Mouse (Mus musculus) hindbrain, embryonic 16.5 days (tissue): Measurements from ENCODE around the gene Pabpn1. TPM values are rescaled to one million over a fixed set of nuclear protein-coding genes. Genes with fewer than 3 reads are reported as not detected.

ENCODE experiments used
- polyA plus RNA-seq: library from polyadenylated mRNA; unstranded; fragments of >200 nt; fragmentation: Nextera tagmentation; extraction: Ambion mirVana; gene quantifications from 2 replicates; pipeline ENCODE4 v1.2.1, GENCODE M21; 2015

Gene Pabpn1
- polyA plus RNA-seq, 1 experiment from 2014 or later = 130 TPM

Other genes starting within 250 kb of the Pabpn1 start
- 68.2 and 69.1 TPM in 2 replicates for gene 1700123O20Rik, start 206.3 kb upstream of the Pabpn1 start, polyA plus RNA-seq
- gene Acin1, start 205.6 kb upstream of the Pabpn1 start, polyA plus RNA-seq = 89.5 and 98.2 TPM in 2 replicates
- 0.28 and 0.34 TPM in 2 replicates for gene Gm29776, start 193.7 kb upstream of the Pabpn1 start, polyA plus RNA-seq
- not detected in 2 replicates for gene Cebpe, start 180.3 kb upstream of the Pabpn1 start, polyA plus RNA-seq
- gene Slc7a8, start 110.6 kb upstream of the Pabpn1 start, polyA plus RNA-seq = 8.6 and 11.2 TPM in 2 replicates
- 0.20 TPM in 1 of 2 replicates, not detected in the other for gene Rnf212b, start 78.4 kb upstream of the Pabpn1 start, polyA plus RNA-seq
- gene Homez, start 21.5 kb upstream of the Pabpn1 start, polyA plus RNA-seq = 11.2 and 12.9 TPM in 2 replicates
- gene Ppp1r3e, start 14.9 kb upstream of the Pabpn1 start, polyA plus RNA-seq = 4.1 and 5.3 TPM in 2 replicates
- gene Bcl2l2, start 9.1 kb upstream of the Pabpn1 start, polyA plus RNA-seq = 4.8 and 5.9 TPM in 2 replicates
- 0.14 TPM in 1 of 2 replicates, not detected in the other for gene Gm20521, start 9.1 kb upstream of the Pabpn1 start, polyA plus RNA-seq
- gene Slc22a17, start 20.6 kb downstream of the Pabpn1 start, polyA plus RNA-seq = 254 and 275 TPM in 2 replicates
- 14.2 and 15.5 TPM in 2 replicates for gene Efs, start 33.6 kb downstream of the Pabpn1 start, polyA plus RNA-seq
- 1.3 TPM in 2 replicates for gene Il25, start 40.2 kb downstream of the Pabpn1 start, polyA plus RNA-seq
- gene Cmtm5, start 43.8 kb downstream of the Pabpn1 start, polyA plus RNA-seq = 17.0 and 28.5 TPM in 2 replicates
- 1.6 and 1.8 TPM in 2 replicates for gene Myh6, start 74.4 kb downstream of the Pabpn1 start, polyA plus RNA-seq
- gene Gm17428, start 84.4 kb downstream of the Pabpn1 start, polyA plus RNA-seq = not detected in 2 replicates
- 8.5 and 10.6 TPM in 2 replicates for gene Myh7, start 102.1 kb downstream of the Pabpn1 start, polyA plus RNA-seq
- gene Ngdn, start 123.0 kb downstream of the Pabpn1 start, polyA plus RNA-seq = 48.2 and 50.6 TPM in 2 replicates
- gene Zfhx2, start 199.8 kb downstream of the Pabpn1 start, polyA plus RNA-seq = 18.4 and 20.5 TPM in 2 replicates
- gene Thtpa, start 202.3 kb downstream of the Pabpn1 start, polyA plus RNA-seq = 34.4 and 36.1 TPM in 2 replicates
- gene Ap1g2, start 214.1 kb downstream of the Pabpn1 start, polyA plus RNA-seq = 6.9 and 7.7 TPM in 2 replicates
- 31.8 and 32.3 TPM in 2 replicates for gene Jph4, start 224.4 kb downstream of the Pabpn1 start, polyA plus RNA-seq